Mouse (Mus musculus) lung, adult 18-20 months (tissue): Measurements from ENCODE around the gene Ccdc157.

Source experiments
- DNase-seq, 2 experiments: peaks; one replicate each; pipeline ENCODE4 v3.0.0; 2022; ENCODE audit warnings: mixed read lengths in 2 of 2

Gene Ccdc157

GRCm38 (mm10) chr11:4098120-4098519 lies 62.0 kb downstream of the Ccdc157 start:
- no peak for DNase-seq

- no peak for DNase-seq
These were observed 62.9 kb downstream of the Ccdc157 start for GRCm38 (mm10) chr11:4097091-4097621.

- peak; percentile 99 for DNase-seq
These were observed 63.8 kb downstream of the Ccdc157 start for GRCm38 (mm10) chr11:4096054-4096984.

- peak; percentile 54 to 62 for DNase-seq
These were observed 64.7 kb downstream of the Ccdc157 start, which contains the start of gene Mtfp1 for GRCm38 (mm10) chr11:4095171-4096053. Gene Mtfp1 (minus strand): TSS chr11:4095445.

- peak; percentile 71 to 80 for DNase-seq
These were observed 65.5 kb downstream of the Ccdc157 start for GRCm38 (mm10) chr11:4094378-4095170.

DNA sequence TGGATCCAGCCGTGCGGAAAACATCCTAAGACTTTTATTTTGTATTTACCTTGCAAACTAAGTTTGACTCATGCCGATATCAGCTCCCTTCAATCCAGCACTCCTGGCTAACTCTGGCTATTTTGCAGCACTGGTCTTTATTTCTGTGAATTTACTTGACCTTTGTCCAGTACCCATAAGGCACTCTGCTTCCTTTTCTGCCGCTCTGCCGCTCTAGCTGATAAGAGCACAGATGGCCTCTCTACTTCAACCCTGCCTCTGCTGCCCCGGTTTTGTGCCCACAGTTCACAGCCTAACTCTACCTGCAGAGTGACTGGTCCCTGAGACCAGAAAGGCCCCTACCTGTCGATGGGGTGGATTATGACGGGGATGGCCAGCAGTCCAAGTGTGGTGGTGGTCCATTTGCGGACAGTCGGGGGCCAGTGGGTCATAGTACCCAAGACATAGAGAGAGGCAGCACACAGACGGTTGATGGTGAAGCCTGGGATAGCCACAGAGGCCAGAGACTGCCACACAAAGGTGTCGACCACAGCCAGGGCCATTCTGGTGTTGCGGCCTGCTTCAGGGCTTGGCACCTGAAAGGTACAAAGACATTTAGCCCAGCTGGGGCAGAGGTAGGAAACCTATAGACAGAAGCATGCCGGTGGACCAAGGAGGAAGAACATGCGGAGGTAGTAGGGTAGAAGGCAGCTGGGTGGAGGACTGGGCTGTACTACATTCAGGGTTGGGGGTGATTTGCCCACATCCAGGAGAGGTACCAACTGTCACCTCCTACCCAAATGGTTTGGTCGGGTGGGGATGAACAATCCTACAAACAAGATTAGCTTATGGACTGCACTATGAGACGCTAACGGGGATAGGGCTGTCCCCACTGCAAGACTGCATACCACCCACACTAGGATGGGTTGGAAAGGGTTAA lies 66.4 kb downstream of the Ccdc157 start:
- no peak for DNase-seq
